Mouse (Mus musculus): ENCODE data around the gene Slc1a4.

Slc1a4 gene

GRCm38 (mm10) chr11:20325073-20325694 is 7.3 kb downstream of the Slc1a4 start:
- no peak for DNase-seq (ENCODE audit: low spot score)

GRCm38 (mm10) chr11:20324006-20324405 is 8.5 kb downstream of the Slc1a4 start:
- no peak for DNase-seq (ENCODE audit: low spot score)

GRCm38 (mm10) chr11:20322366-20322765 is 10.1 kb downstream of the Slc1a4 start:
- DNase-seq (ENCODE audit: low spot score): no peak

DNA sequence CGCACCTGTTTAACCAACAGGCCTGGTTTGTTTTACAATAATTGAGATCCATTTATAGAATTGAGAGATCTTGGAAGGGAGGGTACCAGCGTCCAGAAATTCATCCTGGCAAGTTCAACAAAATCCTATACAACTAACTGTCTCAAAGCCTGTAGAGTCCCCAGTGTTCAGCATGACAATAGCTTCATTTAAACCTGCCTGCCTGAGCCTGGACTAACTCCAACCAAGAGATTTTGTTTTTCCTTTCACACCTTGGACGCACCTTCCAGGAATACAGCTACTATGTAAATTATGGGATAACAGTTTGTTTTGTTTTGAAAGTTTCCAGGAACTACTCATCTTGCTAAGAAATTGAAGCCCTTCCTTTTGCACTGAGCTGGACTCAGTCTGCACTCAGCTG is 11.9 kb downstream of the Slc1a4 start:
- no peak for DNase-seq (ENCODE audit: low spot score)

DNA sequence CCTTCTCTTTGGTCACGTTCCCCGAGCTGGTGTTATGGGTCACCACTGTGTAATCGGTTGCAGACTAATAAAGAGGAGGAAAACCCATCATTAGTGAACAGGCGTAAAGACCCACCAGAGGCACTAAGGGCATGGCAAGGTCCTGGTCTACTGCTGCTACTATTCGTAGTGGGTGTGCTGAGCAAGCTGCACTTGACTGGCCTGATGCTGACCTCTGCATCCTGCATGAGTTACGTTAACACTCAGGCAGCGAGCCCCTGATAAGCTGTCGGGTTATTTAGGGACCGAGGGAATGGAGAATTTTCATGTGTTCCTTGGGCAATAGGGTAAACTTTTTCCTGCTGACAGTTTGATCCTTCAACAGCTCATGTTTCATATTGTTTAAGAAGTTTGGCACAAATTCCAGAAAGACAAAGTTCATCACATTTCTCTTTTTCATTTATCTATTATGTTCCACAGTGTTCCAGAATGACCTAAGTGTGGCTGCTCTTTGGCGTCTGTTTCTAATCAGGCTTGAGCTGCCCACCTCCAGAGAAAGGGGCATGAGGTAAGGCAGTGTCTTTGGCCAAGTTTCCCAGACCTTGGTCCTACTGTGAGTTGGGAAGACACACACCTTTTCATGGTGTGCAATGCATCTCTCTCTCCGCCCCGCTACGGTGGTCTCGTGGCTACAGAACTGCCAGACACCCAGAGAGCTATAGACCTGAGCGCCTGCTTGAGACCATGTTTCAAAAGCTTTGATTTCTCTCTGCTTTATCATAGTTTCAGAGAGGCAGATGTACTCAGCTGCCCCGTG is 13.7 kb downstream of the Slc1a4 start:
- DNase-seq (ENCODE audit: low spot score): no peak

DNA sequence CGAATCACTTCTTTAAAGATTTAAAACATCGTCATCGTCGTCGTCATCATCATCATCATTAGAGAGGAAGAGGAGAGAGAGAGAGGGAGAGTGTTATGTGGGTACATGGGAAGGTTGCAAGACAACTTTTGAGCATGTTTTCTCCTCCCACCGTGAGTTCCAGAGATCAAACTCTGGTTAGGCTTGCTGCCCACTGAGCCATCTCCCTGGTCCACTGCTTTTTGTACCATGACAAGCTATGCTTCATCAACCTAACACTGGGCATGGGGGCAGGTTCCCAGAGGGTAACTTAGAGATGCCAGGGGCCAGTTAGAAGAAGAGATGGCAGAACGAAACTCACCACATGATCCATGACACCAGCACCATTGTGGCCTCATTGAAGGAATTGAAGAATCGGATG is 18.9 kb downstream of the Slc1a4 start:
- DNase-seq (ENCODE audit: low spot score): no peak

- DNase-seq (ENCODE audit: low spot score): no peak
Measured at GRCm38 (mm10) chr11:20309044-20309443, 23.5 kb downstream of the Slc1a4 start.

- DNase-seq (ENCODE audit: low spot score): no peak
Measured at GRCm38 (mm10) chr11:20307409-20307808, 25.1 kb downstream of the Slc1a4 start.

- DNase-seq (ENCODE audit: low spot score): no peak
Measured at GRCm38 (mm10) chr11:20305641-20306040, 26.9 kb downstream of the Slc1a4 start.

- no peak for DNase-seq (ENCODE audit: low spot score)
Measured at GRCm38 (mm10) chr11:20304341-20304740, 28.2 kb downstream of the Slc1a4 start.

- DNase-seq (ENCODE audit: low spot score): no peak
Measured at GRCm38 (mm10) chr11:20301332-20301731, 31.2 kb downstream of the Slc1a4 start.

DNA sequence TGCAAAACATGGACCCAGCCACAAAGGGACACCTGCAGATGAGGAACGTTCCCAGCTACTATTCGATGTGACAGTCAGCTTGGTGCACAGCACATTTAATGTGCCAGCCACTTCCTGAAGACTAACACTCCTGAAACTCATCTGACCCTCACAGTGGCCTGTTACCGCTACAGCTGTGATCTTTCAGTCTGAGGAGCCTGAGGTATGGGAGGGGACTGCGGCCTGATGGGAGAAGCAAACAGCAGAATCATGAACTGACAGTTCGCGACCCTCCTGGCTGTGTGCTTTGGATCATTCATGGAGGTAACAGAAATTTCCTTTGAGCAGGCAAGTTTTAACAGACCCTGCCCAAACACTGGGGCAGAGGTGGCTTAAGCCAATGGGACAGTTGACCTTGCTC is 31.7 kb downstream of the Slc1a4 start:
- DNase-seq (ENCODE audit: low spot score): no peak

DNA sequence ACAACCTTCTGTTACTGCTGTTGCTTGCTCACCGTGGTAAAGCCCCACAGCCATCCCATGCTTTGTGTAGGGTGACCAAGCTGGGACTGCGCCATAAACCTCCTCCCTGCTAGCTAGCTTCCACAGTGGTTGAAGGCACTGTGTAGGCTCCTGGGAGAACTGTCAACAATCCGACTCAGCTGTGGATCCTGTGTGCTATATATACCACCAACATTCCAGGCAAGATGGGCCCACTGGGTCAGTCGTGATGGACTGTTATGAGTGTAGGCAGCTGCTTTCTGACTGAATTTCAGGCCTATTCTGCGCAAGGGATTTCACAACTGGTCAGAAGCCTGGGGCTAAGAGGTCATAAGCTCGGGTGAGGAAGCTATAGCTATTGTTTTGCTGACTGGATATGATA is 32.6 kb downstream of the Slc1a4 start:
- peak; percentile 23 for DNase-seq (ENCODE audit: low spot score)

DNA sequence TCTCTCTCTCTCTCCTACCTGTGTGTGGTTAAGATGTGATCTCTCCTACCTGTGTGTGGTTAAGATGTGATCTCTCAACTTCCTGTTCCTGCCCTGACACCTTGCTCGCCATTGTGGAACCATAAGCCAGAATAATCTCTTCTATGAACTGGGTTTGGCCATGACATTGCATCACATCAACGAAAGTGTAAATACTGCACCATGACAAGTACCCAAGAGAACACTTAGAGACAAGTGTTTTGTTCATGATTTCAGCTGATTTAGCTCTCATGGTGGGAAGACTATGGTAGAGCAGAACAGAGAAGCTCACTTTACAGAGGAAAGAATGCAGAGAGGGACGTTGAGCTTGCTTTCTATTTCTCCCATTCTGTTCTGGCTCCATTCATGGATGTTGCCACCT is 48.0 kb downstream of the Slc1a4 start:
- DNase-seq (ENCODE audit: low spot score): no peak

DNA sequence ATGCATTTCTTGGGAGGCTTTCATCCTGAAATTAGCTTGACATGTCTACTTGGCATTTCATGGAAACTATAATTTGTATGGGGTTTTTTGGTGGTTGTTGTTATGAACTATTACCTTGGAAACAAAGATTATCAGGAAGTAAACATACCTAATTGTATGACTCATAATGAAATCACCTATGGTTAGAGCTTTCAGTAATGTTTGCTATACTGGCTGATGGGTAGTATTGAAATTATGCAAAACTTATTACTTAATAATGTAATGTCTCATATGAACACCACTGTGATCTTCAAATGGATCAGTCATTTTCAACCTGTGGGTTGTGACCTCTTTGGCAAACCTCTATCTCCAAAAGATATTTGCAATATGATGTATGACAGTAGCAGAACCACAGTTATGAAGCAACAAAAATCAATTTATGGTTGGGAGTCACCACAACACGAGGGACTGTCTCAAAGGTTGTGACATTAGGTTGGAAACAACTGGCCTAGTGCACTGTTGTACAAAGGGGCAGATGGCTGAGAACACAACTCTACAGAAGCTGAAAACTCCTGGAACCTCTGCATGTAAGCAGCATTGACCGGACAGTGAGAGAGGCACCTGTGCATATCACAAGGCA is 49.8 kb downstream of the Slc1a4 start:
- DNase-seq (ENCODE audit: low spot score): no peak

DNA sequence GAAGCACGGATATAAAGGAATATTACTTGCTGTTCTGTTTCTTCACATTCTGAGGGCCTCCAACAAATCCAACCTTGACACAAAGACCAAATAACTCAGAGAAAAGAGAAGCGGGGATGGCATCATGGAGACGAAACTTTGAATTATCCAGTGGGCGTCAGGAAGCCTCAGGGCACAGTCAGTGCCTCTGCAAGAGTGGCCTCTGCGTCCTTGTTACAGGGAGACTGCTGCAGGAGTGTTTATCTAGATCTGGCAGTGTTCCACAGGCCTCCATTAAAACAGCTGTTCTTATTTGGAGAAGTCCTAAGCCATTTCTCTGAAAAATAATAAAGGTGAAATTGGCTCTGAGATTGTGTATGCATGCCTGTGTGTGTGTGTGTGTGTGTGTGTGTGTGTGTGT is 51.5 kb downstream of the Slc1a4 start:
- peak; percentile 6 for DNase-seq (ENCODE audit: low spot score)

DNA sequence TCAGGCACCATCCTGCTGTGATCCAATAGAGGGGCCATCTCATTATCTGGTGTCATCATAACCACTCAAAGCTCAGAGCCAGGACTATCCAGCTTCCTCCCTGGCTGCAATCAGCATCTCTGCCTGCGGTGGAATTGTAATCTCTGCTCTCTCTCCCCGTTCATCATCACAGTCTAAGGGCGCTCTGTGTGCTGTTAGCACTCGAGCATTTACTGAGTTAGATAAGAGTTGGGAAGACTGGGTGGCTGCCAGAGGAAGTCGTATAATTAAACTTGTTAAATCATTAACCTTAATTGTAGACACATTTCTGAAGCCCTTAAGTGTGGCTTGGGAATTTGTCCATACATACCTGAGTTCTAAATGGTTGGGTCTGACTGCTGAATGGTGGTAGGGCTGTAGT is 53.8 kb downstream of the Slc1a4 start:
- DNase-seq (ENCODE audit: low spot score): no peak

DNA sequence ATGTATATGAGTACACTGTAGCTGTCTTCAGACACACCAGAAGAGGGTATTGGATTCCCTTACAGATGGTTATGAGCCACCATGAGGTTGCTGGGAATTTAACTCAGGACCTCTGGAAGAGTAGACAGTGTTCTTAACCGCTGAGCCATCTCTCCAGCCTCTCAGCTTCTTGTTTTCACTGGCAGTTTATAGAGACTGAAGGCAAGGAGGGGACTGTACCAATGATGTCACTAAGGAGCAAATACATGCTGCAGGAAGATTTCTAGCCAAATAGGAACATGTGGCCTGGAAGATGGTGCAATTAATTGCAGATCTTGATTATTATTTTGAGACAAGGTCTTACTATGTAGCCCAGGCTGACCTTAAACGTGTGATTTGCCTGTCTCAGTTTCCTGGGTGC is 55.4 kb downstream of the Slc1a4 start:
- DNase-seq (ENCODE audit: low spot score): no peak

DNA sequence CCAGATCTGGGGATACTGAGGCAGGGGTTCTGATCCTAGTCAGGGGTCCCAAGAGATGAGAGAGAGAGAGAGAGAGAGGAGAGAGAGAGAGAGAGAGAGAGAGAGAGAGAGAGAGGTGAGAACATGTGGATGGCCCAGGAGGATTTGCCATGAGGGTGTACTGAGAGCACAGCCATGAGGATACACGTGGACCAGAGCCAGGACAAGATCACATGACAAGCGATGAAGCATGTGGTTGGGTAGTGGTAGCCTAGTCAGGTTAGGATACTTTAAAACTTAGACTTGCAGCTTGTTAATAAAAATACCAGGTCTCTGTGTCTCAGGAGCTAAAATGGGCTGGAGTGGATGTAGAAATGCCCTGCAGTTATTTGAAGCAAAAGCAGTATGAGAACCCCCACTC is 56.5 kb downstream of the Slc1a4 start:
- no peak for DNase-seq (ENCODE audit: low spot score)

DNA sequence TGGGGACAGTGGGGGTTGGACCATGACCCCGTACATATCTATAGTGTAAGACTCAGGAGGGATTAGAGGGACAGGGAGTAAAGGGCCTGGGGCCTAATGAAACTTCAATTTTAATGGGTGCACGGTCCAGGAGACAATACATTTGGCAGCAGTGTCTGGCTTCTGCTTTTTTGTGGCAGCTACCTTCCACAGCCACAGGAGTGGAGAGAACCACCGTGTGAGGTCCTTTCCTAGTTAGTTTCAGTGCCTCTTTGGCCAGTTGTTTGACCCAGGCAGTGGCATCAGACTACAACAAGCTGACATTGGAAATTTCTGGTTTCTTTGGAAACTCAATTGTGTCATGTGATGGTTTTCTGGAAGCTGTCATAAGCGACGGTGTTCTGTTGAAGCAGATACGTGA is 62.6 kb downstream of the Slc1a4 start:
- DNase-seq (ENCODE audit: low spot score): no peak

GRCm38 (mm10) chr11:20262628-20263380 is 69.7 kb downstream of the Slc1a4 start:
- DNase-seq (ENCODE audit: low spot score): peak; percentile 61

DNA sequence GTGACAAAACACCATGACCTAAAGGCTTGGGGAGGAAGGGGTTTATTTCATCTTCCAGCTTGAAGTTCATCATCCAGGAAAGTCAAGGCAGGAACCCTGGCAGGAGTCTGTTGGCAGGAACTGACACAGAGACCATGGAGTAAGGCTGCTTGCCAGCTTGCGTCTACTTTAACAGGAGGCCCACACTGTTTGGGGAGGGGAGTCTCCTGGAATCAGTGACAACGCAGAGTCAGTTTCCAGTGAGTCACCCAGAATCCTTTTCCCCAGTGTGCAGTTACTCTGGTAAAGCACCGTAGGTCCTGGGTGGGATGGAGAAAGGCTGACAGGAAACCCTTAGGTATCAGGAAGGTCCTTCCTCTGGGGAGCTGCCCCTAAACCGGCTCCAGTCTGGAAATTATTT is 77.7 kb downstream of the Slc1a4 start:
- no peak for DNase-seq (ENCODE audit: low spot score)

DNA sequence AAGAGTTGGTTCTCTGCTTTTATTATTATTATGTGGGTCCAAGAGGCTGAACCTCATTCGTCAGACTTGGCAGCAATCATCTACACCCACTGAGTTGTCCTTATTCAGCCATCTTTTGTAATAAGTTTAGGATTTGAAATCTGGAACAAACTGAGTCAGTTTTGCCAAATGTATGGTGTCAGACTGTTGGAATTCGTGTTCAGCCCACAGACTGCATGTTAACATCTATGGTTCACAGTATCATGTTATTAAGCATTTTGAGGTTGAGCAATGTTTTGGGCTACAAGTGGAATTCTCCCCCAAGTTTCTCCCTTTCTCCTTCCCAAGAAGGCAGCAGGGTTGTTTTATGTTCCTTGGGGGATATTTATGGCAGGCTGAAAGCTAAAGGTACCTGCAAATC is 79.4 kb downstream of the Slc1a4 start:
- no peak for DNase-seq (ENCODE audit: low spot score)
